Mouse (Mus musculus) CH12.LX (cell line): Measurements from ENCODE around the gene Ppid. TPM values are rescaled to one million over a fixed set of nuclear protein-coding genes. Genes with fewer than 3 reads are reported as not detected.

Experiments
- DNase-seq: peaks from one replicate; pipeline ENCODE4 v3.0.0-alpha.2; 2013; ENCODE audit errors: extremely low read depth
- H3K27ac ChIP-seq: 2 replicates; pipeline ENCODE4 v1.5.1; 2012; ENCODE audit warnings: low read depth, mild to moderate bottlenecking, control low read depth, moderate library complexity; ENCODE audit not compliant: insufficient read depth
- H3K27me3 ChIP-seq: replicated peaks from 2 replicates; pipeline ENCODE3; 2012; ENCODE audit warnings: inconsistent platforms
- H3K36me3 ChIP-seq, 2 experiments: replicated peaks in 1 of 2; 2 replicates each; pipeline versions ENCODE3 to v1.6.1; 2012; ENCODE audit warnings: inconsistent platforms in 1 of 2, low read length in 1 of 2, mild to moderate bottlenecking in 1 of 2, mixed read lengths in 1 of 2, moderate library complexity in 1 of 2; ENCODE audit not compliant: control insufficient read depth in 1 of 2, insufficient read depth in 1 of 2
- H3K4me1 ChIP-seq, 2 experiments: 2 replicates each; pipeline ENCODE4 v1.6.1; 2012; ENCODE audit warnings: inconsistent platforms in 1 of 2, moderate library complexity in 1 of 2; ENCODE audit not compliant: insufficient read depth in 2 of 2, control insufficient read depth in 1 of 2
- H3K4me2 ChIP-seq: 2 replicates; pipeline ENCODE4 v1.6.1; 2012; ENCODE audit warnings: low read depth, mild to moderate bottlenecking, control low read depth; ENCODE audit not compliant: poor library complexity, insufficient read depth, severe bottlenecking
- H3K4me3 ChIP-seq, 3 experiments: fragments of 150-350 bp in 1 of 3; sonication (generic) in 1 of 3; replicated peaks in 1 of 3; 2 replicates each; pipeline versions ENCODE3 to v1.5.1; 2011 to 2012; ENCODE audit warnings: low read depth in 2 of 3, low read length in 2 of 3, mild to moderate bottlenecking in 2 of 3, moderate library complexity in 2 of 3, control low read depth in 1 of 3, improper control_type of control experiment in 1 of 3, inconsistent platforms in 1 of 3, mixed read lengths in 1 of 3; ENCODE audit not compliant: poor library complexity in 1 of 3
- H3K79me2 ChIP-seq: replicated peaks from 2 replicates; pipeline ENCODE4 v1.6.1; 2012; ENCODE audit warnings: mild to moderate bottlenecking, moderate library complexity; ENCODE audit not compliant: control insufficient read depth, poor library complexity, insufficient read depth, severe bottlenecking; ENCODE audit errors: extremely low read depth
- H3K9ac ChIP-seq: 2 replicates; pipeline ENCODE4 v1.6.1; 2012; ENCODE audit warnings: low read depth, mild to moderate bottlenecking, control low read depth, moderate library complexity; ENCODE audit not compliant: insufficient read depth
- H3K9me3 ChIP-seq: replicated peaks from 2 replicates; pipeline ENCODE3; 2012; ENCODE audit warnings: low read length, inconsistent platforms, mixed read lengths
- CHD2 ChIP-seq: IDR thresholded peaks from 2 replicates; pipeline ENCODE4 v1.6.1; 2011; ENCODE audit warnings: low read length, improper control_type of control experiment
- CTCF ChIP-seq, 2 experiments: IDR thresholded peaks in 1 of 2; conservative IDR thresholded peaks in 1 of 2; 2 replicates each; pipeline ENCODE4 v1.5.1; 2011 to 2012; ENCODE audit warnings: low read depth in 2 of 2, low read length in 2 of 2, improper control_type of control experiment in 1 of 2, inconsistent platforms in 1 of 2, mild to moderate bottlenecking in 1 of 2, moderate library complexity in 1 of 2
- EP300 ChIP-seq: IDR thresholded peaks from 2 replicates; pipeline ENCODE4 v1.6.1; 2011; ENCODE audit warnings: low read length, improper control_type of control experiment
- JUN ChIP-seq: IDR thresholded peaks from 2 replicates; pipeline ENCODE4 v1.6.1; 2011; ENCODE audit warnings: low read depth, mild to moderate bottlenecking, low read length, improper control_type of control experiment, moderate library complexity; ENCODE audit not compliant: insufficient read depth
- JUND ChIP-seq: conservative IDR thresholded peaks from 2 replicates; pipeline ENCODE4 v1.6.1; 2011; ENCODE audit warnings: low read depth, low read length, improper control_type of control experiment
- KAT2A ChIP-seq: IDR thresholded peaks from 2 replicates; pipeline ENCODE4 v1.6.1; 2012; ENCODE audit warnings: low read length, improper control_type of control experiment, inconsistent platforms; ENCODE audit not compliant: insufficient replicate concordance
- MAFK ChIP-seq: IDR thresholded peaks from 2 replicates; pipeline ENCODE4 v1.6.1; 2011; ENCODE audit warnings: low read length, improper control_type of control experiment; ENCODE audit not compliant: insufficient replicate concordance
- MEF2A ChIP-seq: IDR thresholded peaks from 2 replicates; pipeline ENCODE4 v1.6.1; 2014; ENCODE audit warnings: low read depth, mild to moderate bottlenecking, inconsistent platforms, low read length, improper control_type of control experiment, borderline replicate concordance
- NELFE ChIP-seq: IDR thresholded peaks from 2 replicates; pipeline ENCODE4 v1.6.1; 2011; ENCODE audit warnings: low read depth, low read length, improper control_type of control experiment
- RAD21 ChIP-seq: IDR thresholded peaks from 2 replicates; pipeline ENCODE4 v1.6.1; 2011; ENCODE audit warnings: low read depth, mild to moderate bottlenecking, low read length, improper control_type of control experiment, moderate library complexity
- RCOR1 ChIP-seq: conservative IDR thresholded peaks from 2 replicates; pipeline ENCODE4 v1.6.1; 2012; ENCODE audit warnings: low read depth, mild to moderate bottlenecking, inconsistent platforms, low read length, improper control_type of control experiment
- SIN3A ChIP-seq: IDR thresholded peaks from 2 replicates; pipeline ENCODE4 v1.6.1; 2012; ENCODE audit warnings: low read length, improper control_type of control experiment, inconsistent platforms
- SMC3 ChIP-seq: IDR thresholded peaks from 2 replicates; pipeline ENCODE4 v1.6.1; 2011; ENCODE audit warnings: low read depth, low read length, improper control_type of control experiment
- TBP ChIP-seq: conservative IDR thresholded peaks from 2 replicates; pipeline ENCODE4 v1.6.1; 2011; ENCODE audit warnings: low read depth, low read length, improper control_type of control experiment
- TCF12 ChIP-seq: IDR thresholded peaks from 2 replicates; pipeline ENCODE4 v1.6.1; 2014; ENCODE audit warnings: low read depth, mild to moderate bottlenecking, inconsistent platforms, low read length, improper control_type of control experiment
- UBTF ChIP-seq: IDR thresholded peaks from 2 replicates; pipeline ENCODE4 v1.6.1; 2012; ENCODE audit warnings: low read depth, mild to moderate bottlenecking, inconsistent platforms, low read length, improper control_type of control experiment, moderate library complexity
- ZC3H11A ChIP-seq: IDR thresholded peaks from 2 replicates; pipeline ENCODE4 v1.6.1; 2012; ENCODE audit warnings: low read depth, mild to moderate bottlenecking, inconsistent platforms, low read length, improper control_type of control experiment
- ZMIZ1 ChIP-seq: IDR thresholded peaks from 2 replicates; pipeline ENCODE4 v1.6.1; 2012; ENCODE audit warnings: low read depth, mild to moderate bottlenecking, inconsistent platforms, low read length, improper control_type of control experiment
- dilution Hi-C: fragments of 300-500 bp; cut with MboI; formaldehyde crosslinking; loops from 2 replicates; pipeline ENCODE4 v1.14.3; 2020; ENCODE audit warnings: low sequenced_read_pairs; ENCODE audit not compliant: extremely low pct_unique_long_range_greater_than_20kb, extremely low pct_ligation_motif_present
- in situ Hi-C: fragments of 300-500 bp; cut with MboI; formaldehyde crosslinking; loops from 3 replicates; pipeline ENCODE4 v1.14.3; 2019; ENCODE audit warnings: low sequenced_read_pairs, low pct_ligation_motif_present, low pct_unique_long_range_greater_than_20kb, mixed read lengths
- polyA plus RNA-seq: library from polyadenylated mRNA; unstranded; fragments of >175 nt; gene quantifications from 2 replicates; pipeline ENCODE4 v1.2.1, GENCODE M21; 2012; ENCODE audit warnings: low read depth; ENCODE audit not compliant: insufficient read length
- total RNA-seq, 2 experiments: library from RNA; depleted of rRNA; stranded (reverse); fragments of 300-350 nt in 1 of 2; fragments of >200 nt in 1 of 2; gene quantifications; 2 replicates each; pipeline ENCODE4 v1.2.3; 2012 to 2014

Gene Ppid
- total and polyA plus RNA-seq, 3 experiments = 129 to 438 (median 335) TPM

- Histone ChIP-seq H3K4me1 (peaks cover 0 to 5% of the 10 kb centered on the region in 2 experiments; a peak in 1 of 4 replicates), H3K27ac (no peak overlapping the region), H3K4me3 (no peak overlapping the region), H3K9ac (no peak overlapping the region), H3K27me3 (peaks cover 53% of the 10 kb centered on the region), H3K4me2 (no peak overlapping the region), H3K9me3 (no peaks in the 10 kb centered on the region), H3K79me2 (no peaks in the 10 kb centered on the region), H3K36me3 (no peaks in the 10 kb centered on the region)
- dilution Hi-C loops (loop anchor here (25.0 kb wide), 1 partner anchor 365 kb away; no protein-coding TSS in a partner anchor), in situ Hi-C loops (loop anchor here (25.0 kb wide), 1 partner anchor 615 kb away; no protein-coding TSS in a partner anchor)
- no peak for DNase-seq
- TF ChIP-seq MEF2A = no peak
- TF ChIP-seq UBTF = no peak
- TF ChIP-seq JUN = no peak
- no peak for TF ChIP-seq ZMIZ1
- no peak for TF ChIP-seq CHD2
- TF ChIP-seq NELFE = no peak
- TF ChIP-seq ZC3H11A = no peak
- no peak for TF ChIP-seq RCOR1
- TF ChIP-seq SMC3 = no peak
- no peak for TF ChIP-seq CTCF (conservative IDR thresholded peaks at IDR 0.05 in 1 of 2, IDR thresholded peaks at IDR 0.05 in 1 of 2; ENCODE audit: low read depth in 2 of 2, low read length in 2 of 2)
- TF ChIP-seq JUND = no peak
- no peak for TF ChIP-seq SIN3A
- TF ChIP-seq EP300 = no peak
These were observed 14.3 kb upstream of the Ppid start for GRCm38 (mm10) chr3:79576865-79577264.

GRCm38 (mm10) chr3:79577606-79578005 is 13.5 kb upstream of the Ppid start:
- Histone ChIP-seq H3K36me3 (no peaks in the 10 kb centered on the region), H3K4me3 (no peak overlapping the region), H3K27ac (no peak overlapping the region), H3K27me3 (peaks cover 48% of the 10 kb centered on the region), H3K4me2 (no peak overlapping the region), H3K9me3 (no peaks in the 10 kb centered on the region), H3K4me1 (peaks cover 0 to 2% of the 10 kb centered on the region in 2 experiments; a peak in 1 of 4 replicates), H3K9ac (no peak overlapping the region), H3K79me2 (no peaks in the 10 kb centered on the region)
- dilution Hi-C loops (loop anchor here (25.0 kb wide), 1 partner anchor 365 kb away; no protein-coding TSS in a partner anchor), in situ Hi-C loops (loop anchor here (25.0 kb wide), 1 partner anchor 615 kb away; no protein-coding TSS in a partner anchor)
- no peak for DNase-seq
- TF ChIP-seq ZMIZ1 (no peak), UBTF (no peak), EP300 (no peak), ZC3H11A (no peak), RCOR1 (no peak), TCF12 (no peak), TBP (no peak), MAFK (no peak), MEF2A (no peak), RAD21 (no peak), KAT2A (no peak)
